Mouse (Mus musculus) spleen, adult 10 weeks (tissue): ENCODE results near the gene Olfr459. TPM values are rescaled to one million over a fixed set of nuclear protein-coding genes. Genes with fewer than 3 reads are reported as not detected.

Experiments used
- polyA plus RNA-seq: library from polyadenylated mRNA; stranded (reverse); fragments of 350-450 nt; fragmentation: Illumina TruSeq; extraction: RNeasy Lipid Tissue Mini Kit (QIAGEN cat#74804); gene quantifications from one replicate; pipeline ENCODE4 v1.2.3, GENCODE M21; 2015; ENCODE audit warnings: low replicate concordance; ENCODE audit not compliant: insufficient read depth

The Olfr459 gene
- not detected for polyA plus RNA-seq

GRCm38 (mm10) chr6:41775077-41775476 is at the start of gene Olfr459:
Gene Olfr459 (minus strand): TSS chr6:41775177.

Other genes with a start within 250 kb of the Olfr459 start
- 2.0 TPM for gene Ephb6, start 169.7 kb downstream of the Olfr459 start, polyA plus RNA-seq
- gene Trpv6, start 138.8 kb downstream of the Olfr459 start, polyA plus RNA-seq, result not detected
- not detected for gene Trpv5, start 94.4 kb downstream of the Olfr459 start, polyA plus RNA-seq
- not detected for gene Llcfc1, start 90.7 kb downstream of the Olfr459 start, polyA plus RNA-seq
- gene Kel, start 70.8 kb downstream of the Olfr459 start, polyA plus RNA-seq, result 35.3 TPM
- not detected for gene Pip, start 72.4 kb upstream of the Olfr459 start, polyA plus RNA-seq
- gene Sval2, start 77.8 kb upstream of the Olfr459 start, polyA plus RNA-seq, result not detected
- not detected for gene Sval1, start 176.5 kb upstream of the Olfr459 start, polyA plus RNA-seq
- gene Sval3, start 193.0 kb upstream of the Olfr459 start, polyA plus RNA-seq, result not detected